Mouse (Mus musculus): ENCODE results near the gene Trim33.

Gene Trim33

GRCm38 (mm10) chr3:103354041-103354440 lies 74.9 kb downstream of the Trim33 start:
- DNase-seq (ENCODE audit: low read depth, low spot score), result no peak

DNA sequence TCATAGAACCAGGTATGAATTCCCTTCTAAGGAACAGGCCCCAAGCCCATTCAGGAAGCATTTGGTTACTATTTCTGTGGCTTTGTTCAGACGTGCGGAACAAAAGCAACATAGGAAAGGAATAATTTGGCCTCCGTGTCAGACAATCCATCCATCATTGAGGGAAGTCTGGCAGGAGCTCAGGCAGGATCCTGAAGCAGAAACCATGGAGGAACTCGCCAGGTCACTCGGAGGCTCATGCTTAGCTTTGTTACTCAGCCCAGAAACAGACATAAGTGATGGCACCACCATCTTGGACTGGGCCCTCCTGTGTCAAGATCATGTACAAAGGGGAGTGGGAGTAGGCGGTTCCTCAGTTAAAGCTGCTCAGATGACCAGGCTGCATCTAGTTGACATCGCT lies 82.1 kb downstream of the Trim33 start:
- DNase-seq (ENCODE audit: low read depth, low spot score), result no peak

DNA sequence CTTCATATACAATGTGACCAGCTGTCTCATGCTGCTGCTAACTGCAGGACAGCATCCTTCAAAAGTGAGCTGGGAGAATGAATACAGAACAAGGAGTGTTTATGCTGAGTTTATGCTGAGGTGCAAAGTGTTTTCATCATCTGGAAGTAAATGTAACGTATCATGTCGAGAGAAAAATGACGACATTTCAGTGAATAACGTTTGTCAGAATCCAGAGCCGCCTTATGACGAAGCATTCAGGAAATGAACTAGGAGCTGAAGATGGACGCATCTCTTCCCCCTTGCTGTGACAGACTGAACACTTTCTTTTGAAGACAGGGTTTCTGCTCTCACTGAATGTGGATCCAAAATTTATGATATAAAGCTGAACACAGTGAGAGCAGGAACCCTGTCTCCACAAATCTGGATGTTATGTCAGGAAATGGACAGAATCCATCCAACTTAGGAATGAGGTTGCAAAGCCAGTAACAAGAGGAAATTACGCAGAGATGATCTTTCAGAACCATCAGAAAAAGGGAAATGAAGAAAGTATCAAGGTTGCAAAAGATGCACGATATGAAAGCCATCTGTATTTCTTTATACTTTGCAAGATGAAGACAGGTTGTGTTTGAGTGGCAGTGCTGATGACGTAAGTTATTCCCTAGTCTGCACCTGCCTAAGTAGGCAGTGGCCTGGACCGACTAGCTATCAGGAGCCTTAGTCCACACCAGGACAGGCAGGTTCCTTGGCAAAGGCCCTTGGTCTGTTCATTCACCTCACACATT lies 85.3 kb downstream of the Trim33 start:
- DNase-seq (ENCODE audit: low read depth, low spot score), result no peak

DNA sequence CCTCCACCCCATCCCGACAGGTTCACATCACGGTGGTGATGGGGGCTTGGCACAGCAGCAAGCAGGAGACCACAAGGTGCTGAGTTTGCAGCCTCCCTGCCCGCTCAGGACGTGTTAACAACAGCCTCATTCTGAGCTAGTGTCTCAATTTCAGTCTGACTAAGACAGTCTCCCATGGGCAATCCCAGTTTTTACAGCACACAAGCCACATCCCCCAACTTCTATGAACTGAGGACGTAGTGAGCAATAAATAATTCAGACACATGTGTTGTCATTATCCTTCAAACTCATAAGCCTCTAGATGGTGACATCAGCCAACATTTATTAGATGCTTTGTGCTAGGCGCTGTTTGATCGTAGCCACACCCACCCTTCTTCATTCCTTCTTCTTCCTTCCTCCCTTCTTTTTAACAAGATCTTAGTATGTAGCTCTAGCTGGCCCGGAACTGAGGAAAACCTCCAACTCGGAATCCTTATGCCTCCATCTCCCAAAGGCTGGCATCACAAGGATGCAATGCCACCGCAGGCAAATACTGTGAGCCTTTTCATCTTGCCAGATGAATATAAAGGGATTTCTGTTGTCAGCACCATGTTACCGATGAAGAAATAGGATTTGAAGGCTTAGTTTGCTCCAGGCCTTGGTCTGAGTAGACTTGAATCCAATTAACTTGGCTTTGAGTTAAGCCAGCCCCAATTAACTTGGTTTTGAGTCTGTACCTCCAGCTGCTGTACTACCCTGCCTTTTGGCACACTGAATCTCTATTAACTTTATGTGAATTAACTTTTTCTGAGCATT lies 88.3 kb downstream of the Trim33 start:
- DNase-seq (ENCODE audit: low read depth, low spot score), result no peak

DNA sequence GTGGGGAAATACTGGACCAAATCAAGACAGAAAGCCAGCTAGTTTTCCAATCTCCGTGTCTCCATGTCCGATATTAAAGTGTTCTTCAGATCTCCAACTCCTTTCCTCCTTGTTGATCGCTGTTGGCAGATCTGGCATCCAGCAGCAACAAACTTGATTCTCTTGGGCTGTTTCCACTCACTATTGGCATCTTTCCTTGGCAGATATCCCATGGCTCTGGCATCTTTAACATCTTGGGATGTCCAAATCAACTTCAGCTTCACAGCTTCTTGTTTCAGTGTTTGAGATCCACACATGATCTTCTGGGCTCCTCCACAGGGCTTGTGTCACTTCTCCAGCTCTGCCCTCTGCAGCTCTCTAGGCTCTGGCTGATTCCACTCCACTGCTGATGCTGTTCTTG lies 89.6 kb downstream of the Trim33 start:
- DNase-seq (ENCODE audit: low read depth, low spot score), result no peak

DNA sequence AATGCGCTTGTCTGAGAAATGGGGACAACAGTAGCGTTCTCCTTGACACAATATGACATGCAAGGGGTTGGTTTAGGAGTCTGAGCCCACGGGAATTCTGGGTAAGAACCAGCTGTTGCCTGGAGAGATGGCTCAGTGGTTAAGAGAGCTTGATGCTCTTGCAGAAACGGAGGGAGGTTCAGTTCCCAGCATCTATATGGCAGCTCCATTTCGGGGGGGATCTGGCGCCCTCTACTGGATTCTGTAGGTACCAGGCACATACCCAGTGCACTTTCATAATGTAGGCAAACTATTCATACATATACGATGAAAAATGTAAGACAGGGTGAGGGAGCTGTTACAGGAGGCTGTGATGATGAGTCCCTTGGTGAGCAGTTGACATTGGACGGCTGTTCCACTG lies 94.9 kb downstream of the Trim33 start:
- DNase-seq (ENCODE audit: low read depth, low spot score), result peak; percentile 41

- DNase-seq (ENCODE audit: low read depth, low spot score), result peak; percentile 23
Measured at GRCm38 (mm10) chr3:103375181-103375855, 96.2 kb downstream of the Trim33 start.

GRCm38 (mm10) chr3:103378018-103378417 lies 98.9 kb downstream of the Trim33 start:
- DNase-seq (ENCODE audit: low read depth, low spot score), result peak; percentile 65

DNA sequence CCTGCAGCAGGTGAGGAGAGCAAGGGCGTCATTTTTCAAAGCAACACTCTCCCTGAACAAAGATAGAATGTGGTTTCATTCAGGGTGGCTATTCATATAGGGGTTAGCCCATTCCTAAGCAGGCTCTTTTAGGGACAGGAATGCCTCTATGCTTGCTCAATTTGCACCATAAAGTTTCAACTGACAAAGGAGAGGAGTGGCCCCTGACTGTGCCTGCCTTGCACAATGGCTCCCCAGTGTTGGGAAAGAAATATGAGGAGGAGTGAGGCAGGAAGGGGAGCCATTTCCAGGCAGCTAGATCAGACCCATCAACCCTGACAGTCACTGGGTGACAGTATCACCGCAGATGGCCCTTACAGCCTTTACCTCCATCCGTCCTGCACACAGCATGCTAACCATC lies 100.3 kb downstream of the Trim33 start:
- no peak for DNase-seq (ENCODE audit: low read depth, low spot score)

GRCm38 (mm10) chr3:103380814-103381213 lies 101.7 kb downstream of the Trim33 start:
- DNase-seq (ENCODE audit: low read depth, low spot score), result no peak

- DNase-seq (ENCODE audit: low read depth, low spot score), result no peak
Measured at GRCm38 (mm10) chr3:103381441-103381840, 102.3 kb downstream of the Trim33 start.

- peak; percentile 95 for DNase-seq (ENCODE audit: low read depth, low spot score)
Measured at GRCm38 (mm10) chr3:103382872-103383567, 103.9 kb downstream of the Trim33 start.

DNA sequence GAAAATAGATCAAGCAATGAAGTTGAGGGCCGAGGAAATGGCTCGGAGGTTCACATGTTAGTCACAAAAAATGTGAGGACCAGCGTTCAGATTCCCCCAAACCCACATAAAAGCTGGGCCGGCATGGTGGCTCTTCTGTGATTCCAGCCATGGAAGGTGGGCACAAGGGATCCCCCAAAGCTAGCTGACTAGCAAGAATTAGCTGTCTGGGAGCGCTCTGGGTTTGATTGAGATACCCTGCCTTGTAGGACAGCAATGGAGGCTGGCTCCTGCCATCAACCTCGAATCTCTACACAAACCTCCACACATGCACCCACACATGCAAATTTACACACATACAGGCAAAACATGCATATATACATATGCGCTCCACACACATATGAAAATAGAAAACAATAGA lies 105.4 kb downstream of the Trim33 start:
- DNase-seq (ENCODE audit: low read depth, low spot score), result no peak

DNA sequence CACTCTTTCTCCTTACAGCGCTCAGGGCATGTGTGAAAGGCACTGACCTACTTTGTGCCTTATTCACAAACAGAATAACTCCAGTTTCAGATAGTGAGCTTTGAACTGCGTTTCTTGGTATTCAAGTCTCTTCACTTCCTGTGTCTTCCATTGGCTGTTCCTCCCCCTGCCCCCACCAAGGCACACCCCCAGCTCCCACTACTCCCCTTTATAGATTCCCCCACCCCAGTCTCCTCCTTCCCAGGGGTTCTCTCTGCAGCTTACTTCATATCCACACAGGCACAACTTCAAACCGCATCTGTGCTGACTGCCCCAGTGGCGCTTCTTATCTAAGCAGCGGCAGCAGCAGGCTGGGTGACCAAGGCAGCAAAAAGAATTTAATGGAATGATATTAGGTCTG lies 105.9 kb downstream of the Trim33 start:
- no peak for DNase-seq (ENCODE audit: low read depth, low spot score)

GRCm38 (mm10) chr3:103385383-103386291 lies 106.5 kb downstream of the Trim33 start:
- no peak for DNase-seq (ENCODE audit: low read depth, low spot score)

- no peak for DNase-seq (ENCODE audit: low read depth, low spot score)
Measured at GRCm38 (mm10) chr3:103386292-103387031, 107.4 kb downstream of the Trim33 start.

- peak; percentile 75 for DNase-seq (ENCODE audit: low read depth, low spot score)
Measured at GRCm38 (mm10) chr3:103392613-103393258, 113.6 kb downstream of the Trim33 start.

- no peak for DNase-seq (ENCODE audit: low read depth, low spot score)
Measured at GRCm38 (mm10) chr3:103393283-103394060, 114.4 kb downstream of the Trim33 start.

- no peak for DNase-seq (ENCODE audit: low read depth, low spot score)
Measured at GRCm38 (mm10) chr3:103394121-103394520, 115.0 kb downstream of the Trim33 start.
